Mouse (Mus musculus) thymus, postnatal 10 days (tissue): ENCODE data around the gene Ugt2b35.
"Not testable (repeated sequence)": the region's sequence is repeated elsewhere in the genome, so short reads cannot be mapped to it uniquely, and the experiment has no call there.

ENCODE experiments used
- DNase-seq, 2 experiments: peaks; one replicate each; pipeline ENCODE4 v3.0.0; 2021; ENCODE audit warnings: low spot score in 2 of 2

The Ugt2b35 gene

DNA sequence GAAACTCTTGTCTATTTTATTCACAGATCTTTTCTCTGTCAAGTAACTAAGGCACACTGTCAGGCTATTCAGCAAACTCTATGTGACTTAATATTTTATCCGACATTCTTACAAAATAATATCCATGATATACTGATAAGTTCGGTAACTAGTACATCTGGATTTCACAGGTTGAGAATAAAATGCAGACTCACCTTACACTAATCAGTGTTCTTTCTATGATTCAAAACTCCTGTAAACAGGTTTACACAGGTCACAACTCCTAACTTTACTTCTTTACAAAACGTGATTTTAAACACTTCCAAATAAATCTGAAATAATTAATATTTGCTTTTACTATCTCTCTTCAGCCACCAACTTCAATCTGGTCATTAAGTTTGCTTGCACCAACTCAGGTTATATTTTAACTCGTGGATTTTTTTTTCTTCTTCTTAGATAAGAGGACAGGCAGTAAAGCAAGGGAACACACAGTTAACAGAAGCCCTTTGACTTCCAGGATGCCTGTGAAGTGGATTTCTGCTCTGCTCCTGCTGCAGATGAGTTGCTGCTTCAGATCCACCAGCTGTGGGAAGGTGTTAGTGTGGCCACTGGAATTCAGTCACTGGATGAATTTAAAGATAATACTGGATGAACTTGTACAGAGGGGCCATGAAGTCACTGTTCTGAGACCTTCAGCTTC, at the start of gene Ugt2b35:
Gene Ugt2b35 (plus strand): TSS at position 466 of the 679 bp plus-strand sequence.
- no peak for DNase-seq

DNA sequence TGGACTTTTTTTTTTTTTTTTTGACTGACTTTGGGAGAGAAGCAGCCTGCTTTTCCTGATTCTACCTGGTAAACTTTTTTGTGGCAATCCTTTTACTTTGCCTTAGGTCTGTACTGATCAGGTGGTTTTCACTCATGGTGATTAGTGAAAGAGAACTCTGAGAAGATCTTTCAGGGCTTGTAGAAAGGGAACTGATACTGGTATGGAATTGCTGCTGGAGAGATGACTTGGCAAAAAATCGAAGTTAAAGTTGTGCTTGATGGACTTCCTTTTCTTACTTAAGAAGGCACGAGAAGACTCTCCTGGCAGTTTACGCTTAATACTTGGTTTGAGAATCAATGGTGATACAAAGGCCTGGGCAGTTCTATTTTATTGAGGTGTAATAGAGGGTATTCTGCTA, 40.2 kb upstream of the Ugt2b35 start:
- DNase-seq: no peak

DNA sequence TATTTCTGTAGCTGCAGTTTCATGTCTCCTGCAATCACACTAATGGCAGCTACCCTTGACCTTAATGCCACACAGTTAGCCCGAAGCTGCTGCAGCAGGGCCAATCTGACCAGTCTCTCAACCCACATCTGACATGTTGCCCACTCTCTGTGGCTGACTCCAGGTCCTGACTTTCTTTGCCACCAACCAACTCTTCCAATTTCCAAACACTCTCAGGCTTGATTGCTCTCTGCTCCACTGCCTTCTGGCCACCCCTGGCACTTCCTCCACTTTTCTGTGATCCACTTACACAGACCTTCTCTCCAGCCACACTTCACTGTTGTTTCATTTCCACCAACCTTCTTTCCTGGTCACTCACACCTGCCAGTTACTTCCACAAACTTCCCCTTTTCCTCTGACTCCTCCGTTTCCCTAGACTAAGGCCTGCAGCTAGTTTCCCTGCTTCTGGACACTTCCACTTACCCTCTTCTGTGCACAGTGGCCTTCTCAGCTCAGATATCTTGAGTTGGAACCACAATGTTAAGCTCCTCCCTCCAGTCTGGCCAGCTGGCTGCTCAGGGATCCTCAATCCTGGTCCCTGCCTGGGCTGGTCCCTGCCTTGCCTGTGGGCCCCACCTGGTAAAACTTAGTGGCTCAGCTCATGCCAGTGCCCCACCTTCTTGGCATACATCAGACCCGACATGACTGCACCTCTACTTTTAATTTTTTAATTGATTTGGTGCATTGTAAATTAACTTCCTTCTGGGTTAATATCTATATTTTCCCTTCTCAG, 38.9 kb upstream of the Ugt2b35 start:
- DNase-seq: no peak

DNA sequence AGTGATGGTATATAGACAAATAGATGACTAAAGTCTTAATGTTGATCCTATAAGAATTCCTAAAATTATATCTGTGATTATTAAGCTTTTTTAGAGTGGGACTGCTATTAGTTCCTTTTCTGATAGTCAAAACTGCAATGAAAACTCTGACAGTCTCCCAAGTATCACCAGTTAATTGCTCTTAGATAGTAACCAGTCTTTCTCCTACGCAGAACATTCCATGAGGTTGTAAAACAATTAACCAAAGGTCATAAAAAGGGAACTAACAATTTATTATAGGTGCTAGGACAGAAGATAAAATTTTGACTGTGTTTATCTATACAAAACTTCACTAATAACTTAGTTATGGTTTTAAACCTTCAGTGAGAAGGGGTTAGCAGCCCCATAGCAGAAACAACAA, 37.8 kb upstream of the Ugt2b35 start:
- DNase-seq: not testable (repeated sequence)

DNA sequence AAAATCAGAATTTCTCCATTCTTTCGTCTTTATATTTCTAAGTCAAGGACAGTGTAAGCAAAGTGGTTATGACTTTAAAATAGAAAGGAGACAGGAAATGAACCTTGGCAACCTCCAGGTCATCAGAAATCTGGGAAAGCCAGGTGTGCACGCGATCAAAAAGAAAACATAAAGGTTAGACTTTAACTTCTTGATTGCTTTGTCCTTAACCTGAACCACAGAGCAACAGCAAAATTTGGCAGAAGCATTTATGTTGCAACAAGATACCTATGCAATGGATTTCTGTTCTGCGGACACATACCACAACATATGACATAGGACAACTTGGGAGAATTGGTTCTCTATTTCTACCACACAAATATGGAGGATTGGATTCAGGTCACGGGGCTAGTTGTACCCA, 33.4 kb upstream of the Ugt2b35 start:
- not testable (repeated sequence) for DNase-seq

DNA sequence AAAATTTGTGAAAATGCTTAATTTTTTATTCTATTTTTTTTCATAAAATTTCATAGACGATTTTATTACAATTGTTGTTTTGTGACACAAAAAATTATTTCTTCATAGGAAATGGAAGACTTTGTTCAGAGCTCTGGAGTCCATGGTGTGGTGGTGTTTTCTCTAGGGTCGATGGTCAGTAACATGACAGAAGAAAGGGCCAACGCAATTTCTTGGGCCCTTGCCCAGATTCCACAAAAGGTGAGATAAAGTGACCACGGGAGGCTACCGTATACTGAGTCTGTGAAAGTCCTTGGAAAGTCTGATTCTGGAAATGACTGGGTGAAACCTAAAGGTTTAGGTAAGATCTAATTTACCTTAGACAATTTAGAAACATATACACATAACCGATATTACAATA, 4.1 kb downstream of the Ugt2b35 start:
- DNase-seq: no peak

DNA sequence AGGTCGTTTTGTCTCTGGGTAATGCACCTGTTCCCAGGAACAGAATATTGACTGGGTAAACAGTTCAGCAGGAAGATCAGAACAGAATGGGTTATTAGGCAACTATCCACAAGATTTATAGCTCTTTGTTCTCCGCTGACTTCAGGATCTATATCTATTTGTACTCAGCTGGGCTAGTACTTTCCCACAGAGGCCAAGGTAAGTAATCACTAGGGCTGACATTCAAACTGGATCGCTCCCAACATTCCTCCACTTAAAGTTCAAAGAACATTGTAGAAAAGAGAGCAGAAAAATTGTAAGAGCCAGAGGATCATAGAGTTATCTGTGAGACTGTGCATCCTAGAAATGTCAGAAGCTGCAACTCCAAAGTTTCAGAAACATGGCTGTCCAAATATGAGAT, 14.8 kb downstream of the Ugt2b35 start:
- no peak for DNase-seq

DNA sequence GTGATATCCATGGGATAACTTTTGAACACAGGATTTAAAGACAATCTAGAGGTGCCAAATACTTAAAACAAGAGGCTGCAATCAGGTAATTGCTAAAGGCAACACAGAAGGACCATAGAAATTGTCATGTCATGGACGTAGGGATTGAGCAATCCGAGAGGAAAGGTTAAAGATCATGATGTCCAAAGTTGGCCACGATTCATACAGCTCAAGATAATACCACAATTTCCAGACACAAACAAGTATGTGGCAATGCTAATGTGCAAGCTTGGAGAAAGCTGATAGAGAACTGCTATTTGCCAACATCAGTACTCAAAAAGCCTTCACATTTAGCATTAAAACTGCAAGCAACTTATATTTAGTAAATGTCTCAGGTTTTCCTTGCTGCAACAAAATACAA, 26.7 kb downstream of the Ugt2b35 start:
- DNase-seq: no peak

DNA sequence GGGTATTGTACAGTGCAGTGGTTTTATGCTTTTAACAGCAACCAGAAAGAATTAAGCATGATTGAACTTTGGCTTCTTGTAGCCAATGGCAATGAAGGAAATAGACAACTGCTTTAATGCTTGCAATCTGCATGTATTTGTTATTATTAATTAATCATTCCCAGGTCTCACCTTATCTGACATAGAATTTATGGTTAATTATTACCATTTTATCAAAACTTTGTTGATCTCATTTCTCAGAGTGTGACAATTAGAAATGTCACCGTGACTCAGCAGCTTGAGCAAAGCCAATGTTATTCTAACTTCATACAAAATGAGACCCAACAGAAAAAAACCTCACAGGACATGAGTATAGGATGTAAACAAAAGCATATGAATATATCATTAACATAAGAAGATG, 30.0 kb downstream of the Ugt2b35 start:
- DNase-seq: no peak
